Mouse (Mus musculus) stomach, embryonic 16.5 days (tissue): ENCODE measurements at regions not wholly inside any gene's neighbourhood (a gene's known extent, or its start where the extent isn't known, plus 50 kb on each side); places are given as distances from the start of the nearest gene placed in this dataset.

Source experiments
- ATAC-seq: fragments of 200-750 bp; cut with Nextera tagmentation; 2 replicates; pipeline ENCODE4 v1.8.0; 2017; ENCODE audit warnings: moderate number of reproducible peaks, moderate TSS enrichment; ENCODE audit not compliant: insufficient read depth, low FRiP score
- H3K27ac ChIP-seq: fragments of 300-500 bp; sonication (generic); 2 replicates; pipeline ENCODE4 v1.5.1; 2014; ENCODE audit warnings: low read length
- H3K27me3 ChIP-seq: fragments of 300-500 bp; sonication (generic); 2 replicates; pipeline ENCODE4 v1.6.1; 2014; ENCODE audit warnings: low read length, control low read depth, mixed read lengths; ENCODE audit not compliant: control insufficient read depth, insufficient read depth
- H3K36me3 ChIP-seq: fragments of 300-500 bp; sonication (generic); 2 replicates; pipeline ENCODE4 v1.6.1; 2014; ENCODE audit warnings: low read length; ENCODE audit not compliant: control insufficient read depth, insufficient read depth
- H3K4me1 ChIP-seq: fragments of 300-500 bp; sonication (generic); 2 replicates; pipeline ENCODE4 v1.6.1; 2014; ENCODE audit warnings: low read length, control low read depth, mixed read lengths; ENCODE audit not compliant: control insufficient read depth, insufficient read depth
- H3K4me2 ChIP-seq: fragments of 300-500 bp; sonication (generic); 2 replicates; pipeline ENCODE4 v1.6.1; 2014; ENCODE audit warnings: low read depth, low read length, mixed read lengths
- H3K4me3 ChIP-seq: fragments of 300-500 bp; sonication (generic); replicated peaks from 2 replicates; pipeline ENCODE4 v1.5.1; 2014; ENCODE audit warnings: mild to moderate bottlenecking, low read length
- H3K9ac ChIP-seq: fragments of 300-500 bp; sonication (generic); 2 replicates; pipeline ENCODE4 v1.6.1; 2014; ENCODE audit warnings: low read length
- H3K9me3 ChIP-seq: fragments of 300-500 bp; sonication (generic); replicated peaks from 2 replicates; pipeline ENCODE4 v1.6.1; 2016; ENCODE audit warnings: low read length, control low read depth; ENCODE audit not compliant: control insufficient read depth
- WGBS: fragments of 180-500 bp; shearing (Covaris S2); extraction: QIAGEN DNeasy Blood & Tissue Kit; methylation state at CpG from one replicate; pipeline ENCODE4 v1.1.7; 2014; 5-methylcytosine and 5-hydroxymethylcytosine counted together

DNA sequence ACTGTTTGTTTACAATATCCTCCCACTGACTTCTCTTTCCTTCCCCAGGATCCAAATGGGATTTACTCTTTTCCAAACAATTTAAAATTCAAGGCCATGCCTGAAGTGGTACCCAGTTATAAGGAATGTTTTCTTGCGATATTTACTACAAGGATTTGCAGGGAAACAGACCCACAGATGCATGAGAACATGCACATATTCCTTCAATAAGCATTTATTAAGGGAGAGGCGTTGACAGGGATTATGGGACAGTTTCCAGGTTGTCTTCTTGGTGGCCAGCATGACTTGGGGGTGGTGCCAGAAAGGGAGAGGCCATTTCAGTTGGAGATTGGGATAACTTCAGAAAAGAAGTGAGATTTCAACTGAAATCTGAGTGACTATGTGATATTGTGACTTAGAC lies 58.4 kb upstream of the Sptbn1 start:
- H3K4me1 ChIP-seq: 0 out of 2 replicates have a peak, but pooled peaks cover 3% of the 10 kb centered on the region
- no peak overlapping the region for H3K4me2 ChIP-seq
- no peaks in the 10 kb centered on the region for H3K27me3 ChIP-seq
- no peaks in the 10 kb centered on the region for H3K9me3 ChIP-seq
- H3K4me3 ChIP-seq: no peak overlapping the region
- no peaks in the 10 kb centered on the region for H3K36me3 ChIP-seq
- no peak overlapping the region for H3K9ac ChIP-seq
- peak overlapping the region; percentile 17; the same call in 1 of the 2 replicates for H3K27ac ChIP-seq
- no peak for ATAC-seq
- 63% methylated on average over 2 of the region's 2 CpGs for WGBS
